Mouse (Mus musculus): Measurements from ENCODE around the gene Cox11.
A peak's percentile ranks its signal among the peaks of the same experiment; 100 is the strongest.

Cox11 gene

GRCm38 (mm10) chr11:90637440-90638311, at the start of gene Cox11, which contains the start of gene Stxbp4:
Cox11 (plus strand) TSS chr11:90638173.
Stxbp4 (minus strand) TSS chr11:90638084.
- peak; percentile 90 to 96 for DNase-seq (ENCODE audit: low spot score in 2 of 2)

GRCm38 (mm10) chr11:90590996-90591395, 47.0 kb upstream of the Cox11 start:
- no peak for DNase-seq (ENCODE audit: low spot score in 2 of 2)

GRCm38 (mm10) chr11:90595826-90596225, 42.1 kb upstream of the Cox11 start:
- DNase-seq (ENCODE audit: low spot score in 2 of 2) = no peak

- no peak for DNase-seq (ENCODE audit: low spot score in 2 of 2)
Observed at GRCm38 (mm10) chr11:90603066-90603465, 34.9 kb upstream of the Cox11 start.

- no peak for DNase-seq (ENCODE audit: low spot score in 2 of 2)
Observed at GRCm38 (mm10) chr11:90612118-90612517, 25.9 kb upstream of the Cox11 start.

GRCm38 (mm10) chr11:90614743-90615142, 23.2 kb upstream of the Cox11 start:
- no peak for DNase-seq (ENCODE audit: low spot score in 2 of 2)

- no peak for DNase-seq (ENCODE audit: low spot score in 2 of 2)
Observed at GRCm38 (mm10) chr11:90616431-90616830, 21.5 kb upstream of the Cox11 start.

- no peak for DNase-seq (ENCODE audit: low spot score in 2 of 2)
Observed at GRCm38 (mm10) chr11:90622044-90622443, 15.9 kb upstream of the Cox11 start.

GRCm38 (mm10) chr11:90622500-90622899, 15.5 kb upstream of the Cox11 start:
- DNase-seq (ENCODE audit: low spot score in 2 of 2) = no peak

GRCm38 (mm10) chr11:90623477-90623876, 14.5 kb upstream of the Cox11 start:
- no peak for DNase-seq (ENCODE audit: low spot score in 2 of 2)

GRCm38 (mm10) chr11:90625174-90625573, 12.8 kb upstream of the Cox11 start:
- DNase-seq (ENCODE audit: low spot score in 2 of 2) = no peak

- DNase-seq (ENCODE audit: low spot score in 2 of 2) = no peak
Observed at GRCm38 (mm10) chr11:90627751-90628150, 10.2 kb upstream of the Cox11 start.

- no peak for DNase-seq (ENCODE audit: low spot score in 2 of 2)
Observed at GRCm38 (mm10) chr11:90632480-90632879, 5.5 kb upstream of the Cox11 start.

GRCm38 (mm10) chr11:90634661-90635060, 3.3 kb upstream of the Cox11 start:
- no peak for DNase-seq (ENCODE audit: low spot score in 2 of 2)

- DNase-seq (ENCODE audit: low spot score in 2 of 2) = peak in 1 of 2 experiments; percentile 48
Observed at GRCm38 (mm10) chr11:90638312-90638830, 398 bp downstream of the Cox11 start.

GRCm38 (mm10) chr11:90649777-90650176, 11.8 kb downstream of the Cox11 start:
- no peak for DNase-seq (ENCODE audit: low spot score in 2 of 2)

- no peak for DNase-seq (ENCODE audit: low spot score in 2 of 2)
Observed at GRCm38 (mm10) chr11:90650231-90650885, 12.4 kb downstream of the Cox11 start.

GRCm38 (mm10) chr11:90652603-90653002, 14.6 kb downstream of the Cox11 start:
- no peak for DNase-seq (ENCODE audit: low spot score in 2 of 2)

GRCm38 (mm10) chr11:90657527-90657926, 19.6 kb downstream of the Cox11 start:
- DNase-seq (ENCODE audit: low spot score in 2 of 2) = no peak

- no peak for DNase-seq (ENCODE audit: low spot score in 2 of 2)
Observed at GRCm38 (mm10) chr11:90660662-90661061, 22.7 kb downstream of the Cox11 start.

GRCm38 (mm10) chr11:90663052-90663451, 25.1 kb downstream of the Cox11 start:
- peak in 1 of 2 experiments; percentile 70 for DNase-seq (ENCODE audit: low spot score in 2 of 2)

GRCm38 (mm10) chr11:90663618-90664297, 25.8 kb downstream of the Cox11 start:
- no peak for DNase-seq (ENCODE audit: low spot score in 2 of 2)

Data from spleen, postnatal 4 days (tissue).